Mouse (Mus musculus) G1E-ER4 (cell line): Measurements from ENCODE around the gene Ubl4b. TPM values are rescaled to one million over a fixed set of nuclear protein-coding genes. Genes with fewer than 3 reads are reported as not detected.

Source experiments
- GATA1 ChIP-seq: IDR thresholded peaks from one replicate; pipeline ENCODE4 v1.8.0; 2012; ENCODE audit warnings: low read length, inconsistent platforms
- polyA plus RNA-seq: library from polyadenylated mRNA; stranded (reverse); fragments of >175 nt; gene quantifications from 2 replicates; pipeline ENCODE4 v1.2.3, GENCODE M21; 2012

Ubl4b gene
- polyA plus RNA-seq, result not detected in 2 replicates

- no peak for TF ChIP-seq GATA1
These were observed at the start of gene Ubl4b for GRCm38 (mm10) chr3:107554842-107555241. Gene Ubl4b, minus strand, starts transcription at chr3:107555073.

- TF ChIP-seq GATA1, result no peak
These were observed 45.3 kb upstream of the Ubl4b start for GRCm38 (mm10) chr3:107600127-107600526.

- TF ChIP-seq GATA1, result no peak
These were observed 42.9 kb upstream of the Ubl4b start for GRCm38 (mm10) chr3:107597586-107598389.

GRCm38 (mm10) chr3:107597134-107597533 lies 42.3 kb upstream of the Ubl4b start:
- no peak for TF ChIP-seq GATA1

- TF ChIP-seq GATA1, result no peak
These were observed 41.7 kb upstream of the Ubl4b start for GRCm38 (mm10) chr3:107596559-107596958.

- no peak for TF ChIP-seq GATA1
These were observed 41.1 kb upstream of the Ubl4b start for GRCm38 (mm10) chr3:107595938-107596461.

- TF ChIP-seq GATA1, result no peak
These were observed 40.5 kb upstream of the Ubl4b start for GRCm38 (mm10) chr3:107595264-107595937.

GRCm38 (mm10) chr3:107594662-107595263 lies 39.9 kb upstream of the Ubl4b start, which contains the start of gene Alx3:
Gene Alx3, plus strand, starts transcription at chr3:107595031.
- TF ChIP-seq GATA1, result no peak

- TF ChIP-seq GATA1, result no peak
These were observed 38.8 kb upstream of the Ubl4b start for GRCm38 (mm10) chr3:107593632-107594031.

- no peak for TF ChIP-seq GATA1
These were observed 36.7 kb upstream of the Ubl4b start for GRCm38 (mm10) chr3:107591612-107592011.

GRCm38 (mm10) chr3:107586504-107586903 lies 31.6 kb upstream of the Ubl4b start:
- TF ChIP-seq GATA1, result no peak

GRCm38 (mm10) chr3:107583893-107584292 lies 29.0 kb upstream of the Ubl4b start:
- TF ChIP-seq GATA1, result no peak

- TF ChIP-seq GATA1, result no peak
These were observed 28.2 kb upstream of the Ubl4b start for GRCm38 (mm10) chr3:107582875-107583767.

- no peak for TF ChIP-seq GATA1
These were observed 27.4 kb upstream of the Ubl4b start for GRCm38 (mm10) chr3:107582130-107582874.
